Mouse (Mus musculus) MN1 (cell line): Measurements from ENCODE around the gene Lad1.

ENCODE experiments used
- DNase-seq: peaks from one replicate; pipeline ENCODE4 v3.0.0-alpha.2; 2016; ENCODE audit warnings: low spot score

Gene Lad1

GRCm38 (mm10) chr1:135877248-135877647 lies 58.9 kb downstream of the Lad1 start:
- no peak for DNase-seq

- DNase-seq: peak; percentile 41
These were observed 64.1 kb downstream of the Lad1 start for GRCm38 (mm10) chr1:135882385-135883109.
